Mouse (Mus musculus) forebrain, embryonic 15.5 days (tissue): ENCODE measurements at regions not wholly inside any gene's neighbourhood (a gene's known extent, or its start where the extent isn't known, plus 50 kb on each side); places are given as distances from the start of the nearest gene placed in this dataset.

ENCODE experiments used
- ATAC-seq: fragments of 200-750 bp; cut with Nextera tagmentation; replicated peaks from 2 replicates; pipeline ENCODE4 v1.8.0; 2017; ENCODE audit warnings: mild to moderate bottlenecking, moderate TSS enrichment, moderate library complexity
- H3K27ac ChIP-seq: fragments of 300-500 bp; sonication (generic); replicated peaks from 2 replicates; pipeline ENCODE4 v1.5.1; 2015; ENCODE audit warnings: mild to moderate bottlenecking, inconsistent platforms
- H3K27me3 ChIP-seq: fragments of 300-500 bp; sonication (generic); 2 replicates; pipeline ENCODE4 v1.6.1; 2015; ENCODE audit warnings: inconsistent platforms
- H3K36me3 ChIP-seq: fragments of 300-500 bp; sonication (generic); 2 replicates; pipeline ENCODE4 v1.6.1; 2015; ENCODE audit warnings: mild to moderate bottlenecking, inconsistent platforms
- H3K4me1 ChIP-seq: fragments of 300-500 bp; sonication (generic); 2 replicates; pipeline ENCODE4 v1.6.1; 2015; ENCODE audit warnings: inconsistent platforms
- H3K4me2 ChIP-seq: fragments of 300-500 bp; sonication (generic); replicated peaks from 2 replicates; pipeline ENCODE4 v1.6.1; 2015; ENCODE audit warnings: mild to moderate bottlenecking, inconsistent platforms
- H3K4me3 ChIP-seq: fragments of 300-500 bp; sonication (generic); 2 replicates; pipeline ENCODE4 v1.5.1; 2015; ENCODE audit warnings: mild to moderate bottlenecking, inconsistent platforms
- H3K9ac ChIP-seq: fragments of 300-500 bp; sonication (generic); replicated peaks from 2 replicates; pipeline ENCODE4 v1.6.1; 2015; ENCODE audit warnings: mild to moderate bottlenecking, inconsistent platforms
- H3K9me3 ChIP-seq: fragments of 300-500 bp; sonication (generic); 2 replicates; pipeline ENCODE4 v1.6.1; 2016; ENCODE audit warnings: inconsistent platforms
- WGBS: fragments of 180-500 bp; shearing (Covaris S2); methylation state at CpG from one replicate; pipeline ENCODE4 v1.1.7; 2015; ENCODE audit warnings: mixed read lengths; 5-methylcytosine and 5-hydroxymethylcytosine counted together

- Histone ChIP-seq H3K4me1 (peaks cover 5% of the 10 kb centered on the region; the same call in 1 of the 2 replicates), H3K9ac (no peak overlapping the region), H3K4me2 (no peak overlapping the region), H3K9me3 (no peaks in the 10 kb centered on the region), H3K36me3 (no peaks in the 10 kb centered on the region), H3K27me3 (no peaks in the 10 kb centered on the region), H3K27ac (no peak overlapping the region), H3K4me3 (no peak overlapping the region)
- ATAC-seq, result no peak
- 77% methylated on average over 2 of the region's 2 CpGs for WGBS
These were observed 162.1 kb downstream of the Cyp26b1 start for GRCm38 (mm10) chr6:84431622-84431955.

GRCm38 (mm10) chr6:84430925-84431621 lies 162.6 kb downstream of the Cyp26b1 start:
- no peaks in the 10 kb centered on the region for H3K27me3 ChIP-seq
- no peaks in the 10 kb centered on the region for H3K9me3 ChIP-seq
- H3K36me3 ChIP-seq, result no peaks in the 10 kb centered on the region
- H3K4me1 ChIP-seq, result peaks cover 5% of the 10 kb centered on the region; the same call in 1 of the 2 replicates
- no peak overlapping the region for H3K4me2 ChIP-seq
- WGBS, result 61% methylated on average over 12 of the region's 12 CpGs
- no peak overlapping the region for H3K27ac ChIP-seq
- no peak overlapping the region for H3K4me3 ChIP-seq
- no peak for ATAC-seq
- no peak overlapping the region for H3K9ac ChIP-seq

- Histone ChIP-seq H3K4me2 (no peak overlapping the region), H3K9ac (no peak overlapping the region), H3K27ac (no peak overlapping the region), H3K4me1 (peaks cover 5% of the 10 kb centered on the region; the same call in 1 of the 2 replicates), H3K27me3 (no peaks in the 10 kb centered on the region), H3K4me3 (no peak overlapping the region), H3K36me3 (no peaks in the 10 kb centered on the region), H3K9me3 (no peaks in the 10 kb centered on the region)
- WGBS, result 56% methylated on average over 4 of the region's 4 CpGs
- ATAC-seq, result no peak
These were observed 163.6 kb downstream of the Cyp26b1 start for GRCm38 (mm10) chr6:84430146-84430545.

- no peak for ATAC-seq
- WGBS, result 78% methylated on average over 8 of the region's 8 CpGs
These were observed 164.5 kb downstream of the Cyp26b1 start for GRCm38 (mm10) chr6:84429247-84429646.

GRCm38 (mm10) chr6:84426691-84427090 lies 167.0 kb downstream of the Cyp26b1 start:
- no peak for ATAC-seq

More at GRCm38 (mm10) chr6:84429247-84429646, 164.5 kb downstream of the Cyp26b1 start:
- H3K9ac ChIP-seq, result no peak overlapping the region
- no peaks in the 10 kb centered on the region for H3K27me3 ChIP-seq
- no peaks in the 10 kb centered on the region for H3K36me3 ChIP-seq
- H3K4me1 ChIP-seq, result peaks cover 5% of the 10 kb centered on the region; the same call in 1 of the 2 replicates
- no peak overlapping the region for H3K4me3 ChIP-seq
- no peak overlapping the region for H3K4me2 ChIP-seq
- no peak overlapping the region for H3K27ac ChIP-seq
- no peaks in the 10 kb centered on the region for H3K9me3 ChIP-seq

GRCm38 (mm10) chr6:84425823-84426222 lies 167.9 kb downstream of the Cyp26b1 start:
- Histone ChIP-seq H3K9ac (no peak overlapping the region), H3K36me3 (no peaks in the 10 kb centered on the region), H3K27ac (no peak overlapping the region), H3K4me3 (no peak overlapping the region), H3K27me3 (no peaks in the 10 kb centered on the region), H3K4me1 (peaks cover 5% of the 10 kb centered on the region; the same call in 1 of the 2 replicates), H3K9me3 (no peaks in the 10 kb centered on the region), H3K4me2 (no peak overlapping the region)
- WGBS, result 50% methylated on average over 4 of the region's 4 CpGs
- peak; percentile 43; the same call in 1 of the 2 replicates for ATAC-seq

More at GRCm38 (mm10) chr6:84426691-84427090, 167.0 kb downstream of the Cyp26b1 start:
- Histone ChIP-seq H3K9me3 (no peaks in the 10 kb centered on the region), H3K4me1 (peaks cover 5% of the 10 kb centered on the region; the same call in 1 of the 2 replicates), H3K27ac (no peak overlapping the region), H3K4me3 (no peak overlapping the region), H3K4me2 (no peak overlapping the region), H3K9ac (no peak overlapping the region), H3K27me3 (no peaks in the 10 kb centered on the region), H3K36me3 (no peaks in the 10 kb centered on the region)
- WGBS, result 79% methylated on average over 8 of the region's 8 CpGs

- no peak overlapping the region for H3K9ac ChIP-seq
- H3K9me3 ChIP-seq, result no peaks in the 10 kb centered on the region
- H3K36me3 ChIP-seq, result no peaks in the 10 kb centered on the region
- no peak overlapping the region for H3K4me3 ChIP-seq
- 71% methylated on average over 3 of the region's 3 CpGs for WGBS
- no peak for ATAC-seq
- H3K27ac ChIP-seq, result no peak overlapping the region
- no peaks in the 10 kb centered on the region for H3K4me1 ChIP-seq
- H3K4me2 ChIP-seq, result no peak overlapping the region
- no peaks in the 10 kb centered on the region for H3K27me3 ChIP-seq
These were observed 170.8 kb downstream of the Cyp26b1 start for GRCm38 (mm10) chr6:84422946-84423345.

- H3K27ac ChIP-seq, result no peak overlapping the region
These were observed 174.0 kb downstream of the Cyp26b1 start for GRCm38 (mm10) chr6:84419691-84420090.

GRCm38 (mm10) chr6:84419281-84419680 lies 174.4 kb downstream of the Cyp26b1 start:
- no peaks in the 10 kb centered on the region for H3K9me3 ChIP-seq
- no peaks in the 10 kb centered on the region for H3K36me3 ChIP-seq
- H3K27me3 ChIP-seq, result no peaks in the 10 kb centered on the region
- H3K4me3 ChIP-seq, result no peak overlapping the region
- no peak overlapping the region for H3K27ac ChIP-seq
- no peak overlapping the region for H3K4me2 ChIP-seq
- H3K9ac ChIP-seq, result no peak overlapping the region
- peaks cover 3% of the 10 kb centered on the region; the same call in 1 of the 2 replicates for H3K4me1 ChIP-seq
- no peak for ATAC-seq
- 61% methylated on average over 2 of the region's 2 CpGs for WGBS

More at GRCm38 (mm10) chr6:84419691-84420090, 174.0 kb downstream of the Cyp26b1 start:
- no peaks in the 10 kb centered on the region for H3K9me3 ChIP-seq
- no peaks in the 10 kb centered on the region for H3K27me3 ChIP-seq
- no peak overlapping the region for H3K4me2 ChIP-seq
- ATAC-seq, result no peak
- H3K4me1 ChIP-seq, result no peaks in the 10 kb centered on the region; the same call in 1 of the 2 replicates
- H3K9ac ChIP-seq, result no peak overlapping the region
- WGBS, result 85% methylated on average over 2 of the region's 2 CpGs
- H3K36me3 ChIP-seq, result no peaks in the 10 kb centered on the region
- no peak overlapping the region for H3K4me3 ChIP-seq

GRCm38 (mm10) chr6:84416992-84417636 lies 176.6 kb downstream of the Cyp26b1 start:
- WGBS, result 60% methylated on average over 11 of the region's 11 CpGs
- no peak overlapping the region for H3K4me2 ChIP-seq
- ATAC-seq, result no peak

GRCm38 (mm10) chr6:84414400-84414799 lies 179.3 kb downstream of the Cyp26b1 start:
- Histone ChIP-seq H3K9me3 (no peaks in the 10 kb centered on the region), H3K27ac (no peak overlapping the region), H3K36me3 (no peaks in the 10 kb centered on the region), H3K4me2 (no peak overlapping the region), H3K27me3 (no peaks in the 10 kb centered on the region), H3K4me3 (no peak overlapping the region), H3K4me1 (peaks cover 6% of the 10 kb centered on the region; the same call in 1 of the 2 replicates), H3K9ac (no peak overlapping the region)
- ATAC-seq, result no peak
- WGBS, result 72% methylated on average over 5 of the region's 5 CpGs

More at GRCm38 (mm10) chr6:84416992-84417636, 176.6 kb downstream of the Cyp26b1 start:
- Histone ChIP-seq H3K9me3 (no peaks in the 10 kb centered on the region), H3K36me3 (no peaks in the 10 kb centered on the region), H3K27ac (no peak overlapping the region), H3K4me3 (no peak overlapping the region), H3K4me1 (peaks cover 6% of the 10 kb centered on the region; the same call in 1 of the 2 replicates), H3K27me3 (no peaks in the 10 kb centered on the region), H3K9ac (no peak overlapping the region)

GRCm38 (mm10) chr6:84409863-84410513 lies 183.7 kb downstream of the Cyp26b1 start:
- no peak overlapping the region for H3K4me3 ChIP-seq
- no peak overlapping the region for H3K4me2 ChIP-seq
- 88% methylated on average over 10 of the region's 10 CpGs for WGBS
- no peaks in the 10 kb centered on the region for H3K27me3 ChIP-seq
- H3K27ac ChIP-seq, result no peak overlapping the region
- H3K36me3 ChIP-seq, result no peaks in the 10 kb centered on the region
- no peak for ATAC-seq
- H3K9ac ChIP-seq, result no peak overlapping the region
- peaks cover 6% of the 10 kb centered on the region; the same call in 1 of the 2 replicates for H3K4me1 ChIP-seq
- no peaks in the 10 kb centered on the region for H3K9me3 ChIP-seq
